Mouse (Mus musculus): ENCODE measurements at regions not wholly inside any gene's neighbourhood (a gene's known extent, or its start where the extent isn't known, plus 50 kb on each side); places are given as distances from the start of the nearest gene placed in this dataset.

DNA sequence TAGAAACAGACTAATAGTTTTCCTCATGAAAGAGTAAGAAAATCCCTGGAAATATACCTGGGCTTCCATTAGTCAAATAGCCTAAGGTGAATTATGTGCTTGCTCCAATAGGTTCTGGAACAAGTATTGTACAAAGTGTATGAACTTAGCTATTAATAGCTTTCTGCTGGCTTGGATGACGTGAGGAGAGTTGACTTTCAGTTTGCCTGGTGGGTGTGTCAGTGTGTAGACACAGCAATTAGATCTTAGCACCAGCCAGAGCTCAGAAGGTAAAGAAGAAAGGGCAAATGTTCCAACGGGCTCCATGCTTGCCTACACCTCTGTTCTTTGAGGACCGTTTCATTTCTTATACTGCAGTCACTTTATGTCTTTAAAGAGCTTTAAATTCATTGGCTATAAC lies 654.8 kb upstream of the Mef2c start:
- no peak for DNase-seq

DNA sequence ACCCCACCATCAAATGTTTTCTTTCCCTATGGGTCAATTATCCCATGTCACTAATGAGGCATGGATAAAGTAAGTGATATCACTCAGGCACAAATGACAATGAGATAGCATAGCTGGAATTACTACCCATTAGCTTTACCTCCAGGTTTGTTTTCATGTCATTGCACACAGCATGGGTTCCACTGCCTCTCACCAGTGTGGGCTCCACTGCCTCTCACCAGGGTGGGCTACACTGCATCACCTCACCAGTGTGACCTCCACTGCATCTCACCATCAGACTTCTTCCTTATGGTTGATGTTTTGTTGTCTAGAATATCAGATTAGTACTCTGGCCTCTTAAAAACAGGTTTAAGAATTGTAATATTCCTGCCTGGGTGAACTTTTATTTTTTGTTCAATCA lies 634.0 kb upstream of the Mef2c start:
- DNase-seq, result no peak

DNA sequence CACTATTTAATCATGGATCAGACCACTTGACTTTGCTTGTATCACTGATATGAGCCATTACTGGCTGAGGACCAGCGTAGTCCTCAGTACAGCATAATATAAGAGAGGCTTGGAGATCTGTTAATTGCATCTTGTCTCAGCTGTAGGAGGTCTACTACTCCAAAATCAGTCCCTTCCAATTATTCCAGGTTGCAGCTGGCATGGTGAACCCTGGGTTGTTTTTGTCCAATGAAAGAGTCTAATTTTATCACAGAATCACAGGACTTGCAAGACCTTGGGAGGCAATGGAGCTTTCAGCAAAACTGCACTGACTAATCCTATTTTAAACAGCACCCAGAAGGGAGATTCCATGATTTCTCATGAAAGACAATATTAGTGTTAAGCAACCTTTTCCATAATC lies 629.7 kb upstream of the Mef2c start:
- no peak for DNase-seq

DNA sequence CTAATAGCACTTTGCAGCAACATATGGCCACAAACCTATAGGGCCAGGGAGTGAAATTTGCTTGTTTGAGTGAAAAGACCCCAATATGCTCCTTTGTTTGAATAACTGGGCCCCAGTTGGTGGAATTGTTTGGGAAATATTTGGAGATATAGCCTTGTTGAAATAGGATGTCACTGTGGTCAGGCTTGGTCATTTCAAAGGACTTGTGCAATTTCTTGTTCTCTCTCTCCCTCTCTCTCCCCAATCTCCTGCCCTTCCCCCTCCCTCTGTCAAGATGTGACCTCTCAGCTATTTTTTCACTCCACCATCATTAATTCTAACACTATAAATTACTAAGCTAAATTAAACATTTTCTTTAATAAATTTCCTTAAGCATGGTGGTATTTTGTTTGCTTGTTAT lies 620.5 kb upstream of the Mef2c start:
- no peak for DNase-seq

- DNase-seq, result no peak
These were observed 615.1 kb upstream of the Mef2c start for GRCm38 (mm10) chr13:82888755-82889154.

GRCm38 (mm10) chr13:82892731-82893130 lies 611.1 kb upstream of the Mef2c start:
- no peak for DNase-seq

DNA sequence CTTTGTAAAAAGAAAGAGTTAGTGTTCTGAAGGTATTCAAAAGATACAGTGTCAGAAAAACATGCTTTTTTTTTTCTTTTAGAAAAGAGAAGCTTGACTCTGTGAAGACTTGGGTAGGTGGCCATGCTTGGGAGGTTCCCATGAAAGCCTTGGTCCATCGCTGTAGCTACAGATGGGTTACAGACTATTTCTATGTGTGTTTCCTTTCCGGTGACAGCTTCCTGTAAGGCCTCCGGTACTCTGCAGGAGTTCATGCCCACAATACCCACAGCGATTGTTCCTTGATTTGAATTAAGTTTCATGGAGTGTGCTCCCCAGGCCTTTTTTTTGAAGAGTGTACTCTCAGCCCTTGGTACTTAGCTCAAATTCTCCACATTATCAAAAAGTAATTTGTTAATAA lies 604.1 kb upstream of the Mef2c start:
- DNase-seq, result no peak

DNA sequence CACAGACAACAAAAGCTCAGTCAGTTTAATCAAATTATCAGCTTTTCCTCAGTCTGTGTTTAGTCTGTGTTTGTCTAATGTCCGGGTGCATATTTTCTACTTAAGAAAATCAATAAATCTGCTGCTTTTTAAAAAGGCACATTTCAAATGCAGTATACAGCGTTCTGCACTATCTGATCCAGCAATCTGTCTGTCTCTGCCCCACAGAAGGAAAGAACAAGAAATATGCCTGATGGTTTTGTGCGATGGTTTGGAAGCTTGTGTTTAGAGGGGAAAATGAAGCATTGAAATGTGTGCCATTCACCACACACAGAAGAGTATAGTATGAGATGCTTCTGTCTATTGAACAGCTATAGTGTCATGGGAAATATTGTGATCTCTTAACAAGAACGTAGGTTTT lies 601.7 kb upstream of the Mef2c start:
- no peak for DNase-seq

DNA sequence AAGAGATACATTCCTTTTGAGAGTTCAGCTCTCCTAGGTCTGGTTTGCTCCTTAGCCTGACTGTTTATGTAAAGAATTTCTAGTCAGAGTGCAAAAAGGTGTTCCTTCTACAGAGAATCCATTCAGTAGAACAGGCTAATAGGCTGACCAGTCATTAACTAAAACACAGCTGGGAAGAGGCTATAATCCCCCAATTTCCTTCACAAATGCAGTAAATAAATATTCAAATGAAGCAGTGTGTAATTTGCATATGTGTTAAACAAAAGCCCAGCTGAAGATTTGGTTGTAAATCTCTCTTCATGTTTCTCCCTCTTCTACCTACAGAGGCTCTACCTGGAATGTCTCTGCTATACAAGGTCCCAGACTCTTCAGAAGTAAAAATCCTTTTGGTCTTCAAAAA lies 600.2 kb upstream of the Mef2c start:
- no peak for DNase-seq

DNA sequence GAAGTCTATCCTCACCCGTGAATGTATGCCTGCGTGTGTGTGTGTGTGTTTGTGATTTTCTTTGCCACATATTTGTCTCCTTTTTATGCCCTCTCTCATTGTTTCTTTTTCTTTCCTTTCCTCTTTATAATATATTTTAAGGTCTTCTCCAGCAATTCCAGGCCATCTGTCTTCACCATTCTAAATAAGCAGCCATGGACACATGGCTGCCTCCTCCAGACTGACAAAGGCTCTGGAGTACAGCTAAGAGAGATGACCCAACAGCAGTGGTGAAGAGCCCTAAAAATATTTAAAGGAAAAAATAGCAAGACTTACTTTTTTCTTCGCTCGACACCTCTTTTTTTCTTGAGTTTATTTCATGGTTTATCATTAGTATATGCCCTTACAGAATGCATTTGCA lies 596.1 kb upstream of the Mef2c start:
- no peak for DNase-seq

DNA sequence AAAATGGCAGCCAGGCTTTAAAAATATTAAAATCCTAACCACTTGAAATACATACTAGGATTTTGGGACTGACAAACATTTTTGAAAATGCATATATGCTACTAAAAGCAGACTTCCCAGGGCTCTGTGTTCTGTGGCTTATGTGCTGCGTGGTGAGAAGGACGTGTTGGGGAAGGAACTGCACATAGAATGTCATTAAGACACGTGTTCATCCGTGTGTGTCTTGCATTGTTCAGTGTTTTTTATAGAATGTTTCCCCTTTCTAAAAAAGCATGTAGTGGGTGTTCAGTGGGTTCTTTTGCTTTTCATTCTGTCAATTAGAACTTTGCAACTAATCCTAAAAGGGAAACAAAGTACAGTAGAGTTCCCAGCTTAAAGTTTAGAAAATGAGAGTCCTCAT lies 594.7 kb upstream of the Mef2c start:
- no peak for DNase-seq

DNA sequence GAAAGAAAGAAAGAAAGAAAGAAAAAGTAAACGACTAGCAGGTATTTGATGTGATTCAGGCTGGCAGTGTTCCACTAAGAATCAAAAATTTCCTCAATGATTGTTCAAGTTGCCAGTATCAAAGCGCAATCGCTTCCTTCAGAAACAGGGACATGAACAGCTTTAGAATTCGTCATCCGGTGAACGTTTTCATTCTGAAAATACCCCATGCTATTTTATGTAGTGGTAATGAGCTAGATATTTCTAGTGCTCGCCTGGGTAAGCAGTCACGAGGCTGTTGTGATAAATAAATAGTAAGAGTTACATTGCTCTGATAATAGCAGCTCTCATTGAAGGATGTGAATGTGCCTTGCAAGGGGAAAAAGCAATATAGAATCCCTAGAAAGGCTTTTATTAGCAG lies 591.0 kb upstream of the Mef2c start:
- no peak for DNase-seq

GRCm38 (mm10) chr13:82915194-82915593 lies 588.6 kb upstream of the Mef2c start:
- no peak for DNase-seq

GRCm38 (mm10) chr13:82930010-82930409 lies 573.8 kb upstream of the Mef2c start:
- no peak for DNase-seq

GRCm38 (mm10) chr13:82937856-82938255 lies 566.0 kb upstream of the Mef2c start:
- no peak for DNase-seq

DNA sequence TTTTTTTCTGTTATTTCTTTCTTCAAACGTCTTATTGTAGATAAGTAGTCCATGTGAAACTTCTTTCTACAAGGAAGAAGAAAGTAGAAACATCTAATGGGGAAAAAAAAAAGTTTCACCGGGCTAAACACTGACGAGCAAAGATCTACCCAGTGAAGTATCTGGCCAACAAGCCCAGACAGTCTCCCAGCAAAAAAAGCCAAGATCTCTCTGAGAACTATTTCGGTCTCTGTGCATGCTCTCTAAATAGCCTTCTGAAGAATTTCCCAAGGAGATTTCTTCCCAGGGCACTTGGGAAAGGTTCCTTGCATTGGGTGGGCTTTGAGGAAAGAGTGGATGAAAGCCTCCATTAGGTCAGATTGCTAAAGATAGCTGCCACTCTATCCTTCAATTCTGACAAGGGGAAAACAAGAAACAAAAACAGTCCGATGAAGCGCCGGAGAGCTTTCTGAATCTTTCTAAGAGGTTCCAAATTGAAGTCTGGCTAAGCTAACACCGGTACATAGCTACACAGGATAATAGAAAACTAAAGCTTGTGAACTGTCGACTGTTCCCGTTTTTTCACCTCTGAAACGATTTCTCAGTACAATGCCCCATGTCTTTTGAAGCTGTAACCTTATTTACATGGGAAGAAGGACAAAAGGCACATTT lies 561.0 kb upstream of the Mef2c start:
- DNase-seq, result no peak

DNA sequence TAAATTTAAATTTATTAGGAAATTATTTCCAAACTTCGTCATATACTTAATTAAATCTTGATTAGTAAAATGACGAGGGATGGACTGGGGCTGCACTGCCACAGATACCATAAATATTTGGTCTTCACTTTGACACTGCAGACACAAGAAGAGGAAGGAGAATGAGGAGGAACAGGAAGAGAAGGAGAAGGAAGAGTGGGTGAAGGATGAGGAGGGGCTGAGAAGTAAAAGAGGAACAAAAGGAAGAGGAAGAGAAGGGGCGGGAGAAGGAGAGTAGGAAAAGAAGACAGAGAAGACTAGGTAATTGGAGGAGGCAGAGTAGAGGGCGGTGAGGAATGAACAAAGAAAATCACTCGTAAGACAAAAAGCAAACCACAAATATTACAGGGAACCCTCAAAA lies 556.9 kb upstream of the Mef2c start:
- no peak for DNase-seq

GRCm38 (mm10) chr13:82949541-82949940 lies 554.3 kb upstream of the Mef2c start:
- no peak for DNase-seq

DNA sequence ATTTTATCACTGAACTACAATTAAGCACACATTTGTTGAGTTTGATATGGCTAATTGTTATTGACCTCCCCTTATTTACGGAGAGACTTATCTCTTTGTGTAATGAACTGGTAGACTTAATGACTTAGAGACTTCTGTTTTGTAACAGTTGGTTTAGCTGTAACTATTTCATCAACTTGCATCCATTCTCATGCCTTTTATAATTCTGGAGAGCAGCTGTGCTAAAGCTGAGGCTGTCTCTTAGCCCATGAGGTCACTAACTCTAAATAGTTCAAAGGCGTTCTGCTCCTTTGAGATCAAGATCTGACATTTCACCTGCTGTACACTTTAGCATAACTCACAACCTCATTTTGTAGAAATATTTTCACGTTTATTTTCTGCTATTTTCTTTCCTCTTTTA lies 541.5 kb upstream of the Mef2c start:
- DNase-seq, result no peak

GRCm38 (mm10) chr13:82971722-82972121 lies 532.1 kb upstream of the Mef2c start:
- no peak for DNase-seq

- DNase-seq, result no peak
These were observed 529.5 kb upstream of the Mef2c start for GRCm38 (mm10) chr13:82974210-82974811.

DNA sequence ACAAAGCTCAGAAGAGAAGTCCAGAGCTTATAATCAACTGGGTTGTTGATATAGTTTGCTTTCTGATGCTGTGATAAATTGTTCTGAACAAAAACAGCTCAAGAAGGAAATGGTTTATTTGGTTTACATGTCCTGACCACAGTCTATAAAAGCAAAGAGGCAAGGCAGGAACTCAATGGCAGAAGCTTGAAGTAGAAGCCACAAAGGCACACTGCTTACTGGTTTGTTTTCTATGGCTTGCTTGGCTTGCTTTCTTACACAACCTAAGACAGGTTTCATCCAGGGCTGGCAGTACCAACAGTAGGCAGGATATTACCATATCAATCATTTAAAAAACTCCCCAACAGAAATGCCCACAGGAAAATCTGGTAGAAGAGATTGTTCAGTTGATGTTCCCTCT lies 502.7 kb upstream of the Mef2c start:
- DNase-seq, result no peak

GRCm38 (mm10) chr13:83016686-83017085 lies 487.1 kb upstream of the Mef2c start:
- DNase-seq, result no peak

- DNase-seq, result peak in 1 of 2 experiments; percentile 3
These were observed 483.0 kb upstream of the Mef2c start for GRCm38 (mm10) chr13:83020829-83021228.

GRCm38 (mm10) chr13:83023972-83024371 lies 479.9 kb upstream of the Mef2c start:
- DNase-seq, result no peak
